Mouse (Mus musculus): Measurements from ENCODE around the gene Plekhm1. TPM values are rescaled to one million over a fixed set of nuclear protein-coding genes. Genes with fewer than 3 reads are reported as not detected.
"Not testable (repeated sequence)": the region's sequence is repeated elsewhere in the genome, so short reads cannot be mapped to it uniquely, and the experiment has no call there.

The Plekhm1 gene
- 10 to 100 TPM; 10.1 to 11.5 TPM for total RNA-seq (2021)

DNA sequence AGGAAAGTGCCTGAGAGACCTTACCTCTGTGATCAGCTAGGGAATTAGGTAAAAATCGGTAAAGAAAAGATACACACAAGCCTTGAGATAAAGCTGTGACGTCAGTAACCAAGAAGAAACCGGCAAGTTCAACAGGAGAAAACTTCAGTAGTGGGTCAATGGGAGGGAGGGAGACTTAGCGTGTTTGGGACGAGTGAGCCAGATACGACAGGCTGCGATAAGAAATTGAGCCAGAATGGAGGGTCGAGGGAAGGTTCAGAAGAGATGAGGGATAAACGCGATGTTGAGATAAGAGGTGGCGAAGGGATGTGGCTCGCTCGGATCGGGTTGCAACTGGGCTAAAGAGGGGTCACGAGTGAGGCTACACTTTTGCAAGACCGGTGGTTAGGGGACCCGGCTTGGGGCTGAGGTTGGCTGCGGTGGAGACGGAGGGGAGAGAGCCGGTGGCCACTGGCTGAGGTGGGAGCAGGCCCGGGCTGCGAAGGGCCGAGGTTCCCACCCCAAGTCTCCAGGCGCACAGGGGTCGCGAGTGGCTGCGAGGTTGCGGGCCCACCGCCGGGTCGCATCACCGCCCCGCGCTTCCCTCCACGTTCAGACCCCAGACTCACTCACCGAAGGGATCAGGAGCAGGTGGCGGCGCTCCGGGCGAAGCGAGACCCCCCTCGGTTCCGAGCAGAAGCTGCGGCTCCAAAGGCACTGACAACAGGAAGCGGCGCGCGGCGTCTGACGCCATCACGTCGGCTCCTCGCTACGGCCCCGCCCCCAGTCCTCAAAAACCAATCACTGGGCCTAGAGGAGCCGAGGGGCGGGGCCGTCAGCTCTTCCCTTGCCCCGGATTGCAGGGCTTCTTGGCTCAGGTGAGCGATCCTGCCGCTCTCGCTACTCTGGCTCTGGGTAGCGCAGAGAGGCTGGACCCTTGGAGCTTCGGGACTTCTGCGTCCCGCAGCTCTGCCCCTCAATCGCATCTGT is at the start of gene Plekhm1:
Gene Plekhm1, minus strand, starts transcription at position 707 of the 969 bp plus-strand sequence.
- DNase-seq: peak; percentile 96
- intact Hi-C loops (cut with DNase I): loop anchor here (5.0 kb wide), 1 partner anchor 145 kb away; no protein-coding TSS in a partner anchor

DNA sequence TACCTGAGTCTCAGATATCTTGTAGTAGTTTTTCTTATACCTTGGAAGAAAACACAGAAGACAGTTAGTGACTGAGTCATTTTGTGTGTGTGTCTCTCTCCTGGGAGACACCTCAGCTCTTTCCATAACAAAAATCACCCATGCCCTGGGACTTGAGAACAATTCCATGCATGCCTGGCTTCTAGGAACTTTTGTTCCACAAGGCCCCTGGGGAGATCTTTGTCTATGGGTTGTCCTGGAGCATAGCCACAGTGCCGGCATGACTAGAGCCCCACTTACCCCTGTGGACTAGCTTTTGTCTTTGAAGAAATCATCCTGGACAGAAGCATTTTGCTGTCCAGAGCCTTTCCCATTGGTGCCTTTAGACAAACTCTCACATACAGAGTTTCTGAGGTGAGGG is 38.6 kb upstream of the Plekhm1 start:
- intact Hi-C loops (cut with DNase I); DNase-seq: not testable (repeated sequence)

DNA sequence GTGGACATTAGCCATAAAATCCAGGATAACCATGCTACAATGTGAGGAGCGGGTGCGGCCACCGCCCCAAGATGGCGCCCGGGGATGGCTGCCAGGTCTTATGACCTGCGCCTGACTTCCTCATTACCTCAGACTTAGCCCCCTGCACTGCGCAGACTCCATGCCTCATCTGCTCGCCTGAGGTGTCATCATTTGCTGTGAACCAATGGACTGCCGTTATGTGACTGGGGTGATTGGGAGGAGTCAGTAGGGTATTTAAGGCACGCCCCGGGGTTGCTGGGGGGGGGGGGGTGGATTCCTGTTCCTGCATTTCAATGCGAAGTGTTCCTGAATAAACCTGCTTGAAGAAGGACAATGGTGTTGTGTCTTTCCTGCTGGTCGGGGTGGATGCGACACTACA is 37.2 kb upstream of the Plekhm1 start:
- DNase-seq; intact Hi-C loops (cut with DNase I): not testable (repeated sequence)

DNA sequence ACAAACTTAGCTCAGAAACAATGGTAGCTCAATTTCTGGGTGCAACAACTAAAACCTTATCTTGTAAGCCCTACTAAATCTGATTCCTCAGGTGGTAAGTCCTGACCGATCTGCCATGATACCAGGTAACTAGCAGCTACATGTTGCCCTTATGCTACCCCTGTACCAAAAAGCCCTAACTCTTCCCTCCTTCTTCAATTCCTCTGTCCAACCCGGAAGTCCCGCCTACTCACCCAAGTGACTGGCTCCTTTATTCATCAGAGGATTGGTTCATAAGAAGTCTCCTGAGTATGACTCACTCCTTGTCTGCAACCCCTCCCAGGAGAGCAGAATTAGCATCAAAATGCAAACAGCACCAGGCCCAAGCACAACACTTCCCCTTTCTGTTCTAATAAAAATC is 31.2 kb upstream of the Plekhm1 start:
- DNase-seq: peak in 1 of 2 experiments; percentile 10
- intact Hi-C loops (cut with DNase I): no loop called here

DNA sequence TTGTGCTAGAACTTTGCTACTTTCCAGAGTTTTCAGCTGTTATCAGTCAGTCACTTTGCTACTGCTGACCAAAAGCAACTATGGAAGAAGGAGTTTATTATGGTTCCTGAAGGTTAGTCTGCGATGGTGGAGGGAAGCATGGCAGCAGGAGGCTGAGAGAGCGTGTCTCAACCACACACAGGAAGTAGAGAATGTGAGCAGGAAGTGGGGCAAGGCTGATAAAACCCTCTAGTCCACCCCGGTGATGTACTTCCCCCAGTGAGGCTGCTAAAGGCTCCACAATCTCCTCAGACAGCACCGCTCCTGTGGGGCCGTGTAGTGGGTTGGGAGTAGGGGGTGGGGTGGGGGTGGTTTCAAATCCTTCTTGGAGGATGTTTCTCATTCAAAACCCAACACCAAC is 23.8 kb upstream of the Plekhm1 start:
- intact Hi-C loops (cut with DNase I): no loop called here
- no peak for DNase-seq

DNA sequence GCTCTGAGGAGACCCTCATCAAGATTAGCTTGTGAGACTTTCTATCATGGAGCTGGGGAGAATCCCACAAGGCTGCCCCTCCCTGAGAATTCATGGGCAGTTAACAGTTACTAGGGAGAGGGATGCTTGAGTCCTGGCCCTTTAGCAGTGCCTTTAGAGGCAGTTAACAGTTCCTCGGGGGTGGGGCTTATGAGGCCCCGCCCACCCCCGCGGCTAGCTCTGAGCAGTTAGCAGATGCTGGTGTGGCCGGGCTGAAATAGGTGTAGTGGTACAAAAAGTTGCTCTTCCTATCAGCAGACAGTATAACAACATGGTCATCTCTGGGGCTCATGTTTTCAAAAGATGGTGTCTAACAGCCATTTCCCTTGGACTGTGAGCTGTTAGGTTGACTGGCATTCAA is 12.5 kb upstream of the Plekhm1 start:
- no peak for DNase-seq
- intact Hi-C loops (cut with DNase I): no loop called here

DNA sequence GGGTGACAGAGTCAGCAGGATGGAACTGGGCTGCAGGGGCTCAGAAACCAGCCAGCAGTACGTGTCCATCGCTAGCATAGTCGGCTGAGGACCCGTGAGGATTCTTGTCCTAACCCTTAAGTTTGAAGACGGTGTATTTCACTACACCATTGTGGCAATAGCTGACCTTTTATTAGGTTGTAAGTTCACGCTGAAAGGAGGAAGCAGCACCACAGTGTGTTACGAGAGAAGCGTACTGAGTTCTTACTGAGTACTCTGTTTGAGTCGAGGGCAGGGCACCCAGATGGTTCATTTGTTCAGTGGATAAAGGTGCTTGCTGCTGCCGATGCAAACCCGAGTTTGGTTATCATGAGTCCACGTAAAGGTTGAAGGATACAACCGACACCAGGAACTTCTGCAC is 7.2 kb upstream of the Plekhm1 start:
- no peak for DNase-seq
- intact Hi-C loops (cut with DNase I): no loop called here

DNA sequence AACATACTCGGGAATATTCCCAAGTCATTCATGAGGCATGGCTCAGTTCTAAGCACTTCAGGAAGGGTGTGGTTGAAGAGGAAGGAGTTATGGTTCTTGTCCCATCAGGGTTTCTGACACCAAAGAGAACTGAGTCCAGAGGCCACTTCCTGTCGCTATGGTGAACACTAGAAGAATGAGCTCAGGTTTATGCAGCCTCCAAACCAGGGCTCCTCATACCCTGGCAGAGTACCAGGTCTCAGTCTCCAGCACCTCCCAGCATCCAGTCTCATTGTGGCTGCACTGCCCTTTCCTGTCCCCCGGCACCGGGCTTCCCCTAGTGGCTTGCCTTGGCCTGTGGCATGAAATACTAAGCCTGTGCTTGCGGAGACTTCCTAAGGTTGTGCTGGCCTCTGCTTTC is 6.7 kb upstream of the Plekhm1 start:
- DNase-seq: no peak
- intact Hi-C loops (cut with DNase I): no loop called here

DNA sequence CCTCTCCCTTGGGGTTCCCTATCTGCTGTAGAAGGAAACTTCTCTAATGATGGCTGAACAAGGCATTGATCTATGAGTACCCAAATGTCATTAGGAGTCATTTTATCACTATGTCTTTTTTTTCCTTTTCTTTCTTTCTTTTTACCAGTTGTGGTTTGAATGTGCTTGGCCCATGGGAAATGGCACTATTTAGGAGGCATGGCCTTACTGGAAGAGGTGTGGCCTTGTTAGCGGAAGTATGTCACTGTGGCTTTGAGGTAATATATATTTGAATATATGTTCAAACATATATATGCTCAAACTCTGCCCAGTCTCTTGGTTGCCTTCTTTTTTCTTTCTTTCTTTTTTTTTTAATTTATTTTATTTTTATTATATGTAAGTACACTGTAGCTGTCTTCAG is 1.0 kb upstream of the Plekhm1 start:
- no peak for DNase-seq
- intact Hi-C loops (cut with DNase I): loop anchor here (5.0 kb wide), 1 partner anchor 144 kb away; no protein-coding TSS in a partner anchor

DNA sequence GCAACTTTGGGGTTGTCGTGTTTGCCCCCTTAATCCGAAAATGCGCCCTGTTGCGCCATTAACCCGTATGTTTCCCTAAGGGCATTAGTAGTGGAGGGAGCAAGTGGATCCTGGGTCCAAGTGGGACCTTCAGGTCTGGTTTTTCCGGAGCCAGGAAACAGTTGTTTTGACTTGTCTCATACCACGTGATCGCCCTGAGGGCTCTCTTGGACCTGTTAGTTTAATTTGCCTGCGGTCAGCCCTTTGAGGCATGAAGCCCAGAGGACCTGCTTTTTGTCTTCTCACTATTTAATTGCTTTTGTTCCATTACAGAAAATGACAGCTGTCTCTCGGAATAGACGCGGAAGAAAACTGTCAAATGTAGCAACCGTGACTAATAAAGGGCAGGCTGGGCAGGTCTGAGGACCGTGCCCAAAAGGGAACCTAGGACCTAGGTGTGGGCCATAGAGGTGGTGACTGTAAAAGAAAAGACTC is 500 bp upstream of the Plekhm1 start:
- intact Hi-C loops (cut with DNase I): loop anchor here (5.0 kb wide), 1 partner anchor 144 kb away; no protein-coding TSS in a partner anchor
- no peak for DNase-seq

DNA sequence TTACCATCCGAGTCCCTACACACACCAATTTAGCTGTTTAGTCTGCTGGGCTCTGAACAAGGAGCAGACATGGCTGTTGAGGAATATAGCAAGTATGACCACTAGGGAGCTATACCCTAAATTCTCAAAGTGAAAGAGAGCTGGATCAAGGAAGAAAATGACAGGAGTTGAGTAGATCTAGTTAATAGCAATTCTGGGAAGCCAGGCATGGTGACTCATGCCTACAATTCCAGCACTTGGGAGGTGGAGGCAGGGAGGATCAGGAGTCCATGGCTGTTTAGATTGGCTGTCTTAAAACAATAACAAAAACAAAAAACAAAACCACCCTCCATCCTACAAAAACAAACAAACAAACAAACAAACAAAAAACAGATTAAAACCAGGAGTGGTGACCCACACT is 1.2 kb downstream of the Plekhm1 start:
- intact Hi-C loops (cut with DNase I): loop anchor here (5.0 kb wide), 1 partner anchor 146 kb away; no protein-coding TSS in a partner anchor
- no peak for DNase-seq

DNA sequence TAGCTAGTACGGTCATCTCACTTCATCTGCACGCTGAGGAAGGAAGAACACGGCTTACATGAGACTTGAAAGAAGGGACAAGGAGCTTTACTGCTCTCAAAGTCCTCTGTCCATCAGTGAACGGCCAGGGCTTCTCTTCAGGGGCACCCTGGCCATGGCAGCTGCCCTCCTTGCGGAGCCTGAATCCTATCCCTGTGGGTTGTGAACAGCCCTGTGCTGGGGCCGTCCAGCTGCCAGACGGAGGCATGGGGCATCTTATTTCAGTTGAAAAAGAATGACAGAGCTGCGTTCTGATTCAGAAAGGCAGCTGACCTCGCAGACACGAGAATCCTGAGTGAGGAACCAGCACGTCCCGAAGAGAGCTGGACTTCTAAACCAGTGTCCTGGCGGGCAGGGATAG is 3.6 kb downstream of the Plekhm1 start:
- no peak for DNase-seq
- intact Hi-C loops (cut with DNase I): no loop called here

DNA sequence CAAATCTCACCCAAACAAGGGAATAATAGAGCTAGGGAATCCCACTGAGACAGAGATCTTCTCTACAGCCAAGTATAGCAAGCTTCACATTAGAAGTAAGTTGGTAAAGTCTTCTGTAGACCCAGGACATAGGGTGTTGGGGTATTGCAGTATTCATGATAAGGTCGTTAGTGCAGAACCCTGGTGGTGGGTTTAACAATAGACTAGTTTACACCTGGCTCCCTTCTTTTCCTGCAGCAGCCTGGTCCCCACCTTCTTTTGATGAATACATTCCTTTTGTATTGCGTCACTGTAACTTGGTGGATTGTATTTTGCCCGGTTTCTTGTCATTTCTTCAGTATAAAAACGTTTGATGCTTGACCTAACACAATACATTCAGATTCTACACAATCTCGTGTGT is 5.4 kb downstream of the Plekhm1 start:
- intact Hi-C loops (cut with DNase I); DNase-seq: not testable (repeated sequence)

DNA sequence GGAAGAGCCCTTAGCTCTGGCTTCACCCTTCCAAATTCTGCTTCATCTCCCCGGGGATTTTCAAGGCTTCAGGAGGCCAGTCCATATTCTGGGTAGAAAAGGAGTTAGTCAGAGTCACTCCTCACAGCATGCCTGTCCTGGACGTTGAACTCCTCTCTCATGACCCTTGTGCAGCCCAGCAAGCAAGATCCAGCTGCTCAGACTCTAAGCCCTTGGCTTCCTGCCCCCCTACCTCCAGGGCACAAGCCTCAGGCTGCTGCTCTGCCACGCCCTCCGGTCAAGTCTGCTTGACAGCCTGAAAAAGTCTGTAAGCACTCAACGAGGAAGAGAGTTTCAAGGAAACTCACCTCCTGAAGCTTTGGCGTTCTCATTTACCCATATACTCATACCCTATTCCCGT is 5.9 kb downstream of the Plekhm1 start:
- peak; percentile 22 to 35 for DNase-seq
- intact Hi-C loops (cut with DNase I): no loop called here

DNA sequence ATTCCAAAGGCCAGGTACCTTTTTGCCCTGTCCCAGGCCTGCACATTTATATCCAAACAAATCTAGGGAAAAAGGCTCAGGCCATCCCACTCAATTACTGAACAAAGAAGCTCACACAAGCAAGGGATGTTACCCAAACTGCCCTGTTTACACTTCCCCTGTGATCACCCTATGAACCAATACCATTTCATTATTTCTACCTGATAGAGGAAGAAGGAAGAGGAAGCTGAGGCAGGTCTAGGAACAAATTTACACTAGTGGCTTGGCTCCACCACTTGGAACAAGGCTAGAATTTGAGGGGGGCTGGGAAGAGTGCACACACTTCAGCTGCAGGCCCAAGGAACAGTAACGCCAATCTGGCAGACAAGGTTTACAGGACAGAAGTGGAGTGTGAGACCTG is 6.7 kb downstream of the Plekhm1 start:
- no peak for DNase-seq
- intact Hi-C loops (cut with DNase I): no loop called here

DNA sequence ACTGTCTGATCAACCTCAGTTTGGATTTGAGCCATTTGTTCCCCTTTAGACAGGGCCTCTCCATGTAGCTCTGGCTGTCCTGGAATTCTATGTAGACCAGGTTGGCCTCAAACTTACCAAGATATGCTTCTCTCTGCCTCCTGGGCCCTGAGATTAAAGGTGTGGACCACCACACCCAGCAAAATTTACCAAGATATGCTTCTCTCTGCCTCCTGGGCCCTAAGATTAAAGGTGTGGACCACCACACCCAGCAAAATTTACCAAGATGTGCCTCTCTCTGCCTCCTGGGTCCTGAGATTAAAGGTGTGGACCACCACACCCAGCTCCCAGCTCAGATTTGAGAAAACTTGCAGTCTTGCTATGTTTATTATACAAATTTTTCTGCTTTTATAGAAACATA is 7.9 kb downstream of the Plekhm1 start:
- intact Hi-C loops (cut with DNase I): loop anchor here (5.0 kb wide), 1 partner anchor 232 kb away; the partner anchor contains the start of gene Fmnl1
- no peak for DNase-seq

DNA sequence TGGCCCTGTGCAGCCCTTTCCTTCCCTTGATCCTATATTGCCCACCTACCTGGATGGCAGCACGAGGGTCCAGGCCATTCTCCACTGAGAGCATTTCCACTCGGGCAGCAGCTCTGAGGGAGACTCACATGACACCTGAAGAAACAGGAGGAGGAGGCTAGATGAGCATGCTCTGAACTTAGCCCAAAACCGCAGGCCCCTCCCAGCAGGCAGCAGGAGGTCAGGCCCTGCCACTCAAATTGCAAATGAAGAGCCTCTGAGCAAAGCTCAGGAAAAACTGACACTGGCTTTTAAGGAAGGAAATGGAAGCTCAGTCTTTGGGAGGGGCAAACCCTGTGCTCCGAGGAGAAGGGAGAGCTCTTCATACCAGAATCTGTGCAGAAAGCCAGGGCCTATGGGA is 8.7 kb downstream of the Plekhm1 start:
- no peak for DNase-seq
- intact Hi-C loops (cut with DNase I): loop anchor here (2.0 to 5.0 kb wide), 2 partner anchors 71 to 231 kb away; partner anchors contain the start of gene Fmnl1

DNA sequence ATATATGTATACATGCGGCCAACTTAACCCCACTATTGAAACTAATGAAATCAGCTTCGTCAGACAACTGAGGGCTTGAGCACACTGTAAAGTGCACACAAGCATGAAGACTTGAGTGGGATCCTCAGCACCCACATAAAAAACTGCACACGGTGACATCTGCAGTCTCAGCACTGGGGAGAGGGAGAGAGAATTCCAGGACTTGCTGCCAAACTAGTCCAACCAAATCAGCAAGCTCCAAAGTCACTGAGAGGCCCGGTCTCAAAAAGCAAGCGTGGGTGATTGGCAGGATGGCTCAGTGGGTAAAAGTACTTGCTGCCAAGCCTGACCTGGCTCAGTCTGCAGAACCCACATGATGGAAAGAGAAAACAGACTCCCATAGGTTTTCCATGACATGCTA is 9.7 kb downstream of the Plekhm1 start:
- intact Hi-C loops (cut with DNase I): loop anchor here (2.0 to 5.0 kb wide), 2 partner anchors 70 to 230 kb away; partner anchors contain the start of gene Fmnl1
- no peak for DNase-seq

DNA sequence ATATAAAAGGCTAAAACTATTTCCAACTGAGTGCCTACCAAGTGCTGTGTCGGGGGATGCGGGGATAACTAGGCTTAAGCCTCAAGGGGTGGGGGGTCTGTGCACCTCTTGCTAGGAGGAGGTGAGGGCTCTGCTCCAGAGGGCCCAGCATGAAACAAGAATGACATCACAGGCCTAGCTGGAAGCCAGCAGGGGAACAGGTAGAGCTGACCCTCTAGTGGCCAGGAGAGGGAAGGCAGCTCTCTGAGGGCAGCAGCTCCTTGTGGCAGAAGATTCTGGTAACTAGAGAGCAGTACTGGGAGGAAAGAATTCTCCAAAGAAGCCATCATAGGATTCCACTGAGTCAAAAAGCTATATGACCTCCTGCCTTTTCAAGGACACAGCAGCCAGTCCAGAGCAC is 10.3 kb downstream of the Plekhm1 start:
- DNase-seq: peak; percentile 58 to 63
- intact Hi-C loops (cut with DNase I): loop anchor here (2.0 to 5.0 kb wide), 2 partner anchors 69 to 230 kb away; partner anchors contain the start of gene Fmnl1

DNA sequence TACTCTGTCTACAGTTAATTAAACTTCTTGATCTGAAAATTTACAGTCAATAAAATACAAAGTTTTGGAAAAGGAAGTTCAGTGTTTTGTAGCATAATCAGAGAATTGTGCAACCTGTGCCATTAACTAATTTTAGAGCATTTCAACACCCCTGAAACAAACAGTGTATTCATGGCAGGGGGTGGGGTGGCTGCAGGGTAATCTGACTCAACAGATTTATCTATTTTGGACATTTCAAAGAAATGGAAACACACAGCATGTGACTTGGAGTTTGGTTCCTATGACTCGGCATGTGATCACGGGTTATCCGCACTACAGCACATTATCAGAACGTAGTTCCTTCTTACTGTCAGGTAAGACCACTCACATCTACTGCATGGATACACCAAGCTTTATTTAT is 12.5 kb downstream of the Plekhm1 start:
- intact Hi-C loops (cut with DNase I): loop anchor here (2.0 to 5.0 kb wide), 2 partner anchors 17 to 228 kb away; partner anchors contain the start of gene Fmnl1
- no peak for DNase-seq

DNA sequence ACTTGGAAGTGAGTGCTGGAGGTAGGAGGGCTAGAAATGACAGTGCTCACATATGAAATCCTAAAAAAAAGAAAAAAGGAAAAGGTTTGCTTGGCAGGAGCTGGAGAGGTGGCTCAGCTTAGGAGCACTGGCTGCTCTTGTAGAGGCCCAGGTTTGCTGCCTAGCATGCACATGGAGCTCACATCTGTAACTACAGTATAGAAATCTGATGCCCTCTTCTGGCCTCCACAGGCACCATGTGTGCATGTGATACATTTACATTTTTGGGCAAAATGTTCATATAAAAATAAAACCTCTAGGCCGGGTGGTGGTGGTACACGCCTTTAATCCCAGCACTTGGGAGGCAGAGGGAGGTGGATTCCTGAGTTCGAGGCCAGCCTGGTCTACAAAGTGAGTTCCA is 13.4 kb downstream of the Plekhm1 start:
- intact Hi-C loops (cut with DNase I): loop anchor here (2.0 kb wide), 1 partner anchor 16 kb away; no protein-coding TSS in a partner anchor
- DNase-seq: peak; percentile 30 to 32

DNA sequence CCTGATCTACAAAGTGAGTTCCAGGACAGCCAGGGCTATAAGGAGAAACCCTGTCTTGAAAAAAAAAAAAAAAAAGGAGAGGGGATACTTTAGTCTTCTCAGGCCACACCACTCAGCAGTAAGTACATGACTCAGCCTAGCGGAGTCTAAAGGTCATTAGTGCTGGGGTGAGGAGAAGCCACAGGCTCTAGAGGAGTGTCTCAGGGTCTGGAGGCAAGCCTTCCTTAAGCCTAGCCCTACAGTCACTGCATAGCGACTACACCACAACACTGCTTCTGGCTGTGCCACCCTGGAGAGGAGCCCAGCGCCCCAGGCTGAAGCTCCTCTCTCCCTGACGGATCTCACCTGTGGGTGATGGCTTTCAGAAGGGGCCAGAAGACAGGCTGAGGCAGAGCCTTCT is 15.8 kb downstream of the Plekhm1 start:
- no peak for DNase-seq
- intact Hi-C loops (cut with DNase I): no loop called here

Data from heart, postnatal 10 days (tissue).